Mouse (Mus musculus): ENCODE measurements around the gene B4galnt4. TPM values are rescaled to one million over a fixed set of nuclear protein-coding genes. Genes with fewer than 3 reads are reported as not detected.
"Not testable (repeated sequence)": the region's sequence is repeated elsewhere in the genome, so short reads cannot be mapped to it uniquely, and the experiment has no call there.

Gene B4galnt4
- polyA plus RNA-seq (2012): not detected in 2 replicates

DNA sequence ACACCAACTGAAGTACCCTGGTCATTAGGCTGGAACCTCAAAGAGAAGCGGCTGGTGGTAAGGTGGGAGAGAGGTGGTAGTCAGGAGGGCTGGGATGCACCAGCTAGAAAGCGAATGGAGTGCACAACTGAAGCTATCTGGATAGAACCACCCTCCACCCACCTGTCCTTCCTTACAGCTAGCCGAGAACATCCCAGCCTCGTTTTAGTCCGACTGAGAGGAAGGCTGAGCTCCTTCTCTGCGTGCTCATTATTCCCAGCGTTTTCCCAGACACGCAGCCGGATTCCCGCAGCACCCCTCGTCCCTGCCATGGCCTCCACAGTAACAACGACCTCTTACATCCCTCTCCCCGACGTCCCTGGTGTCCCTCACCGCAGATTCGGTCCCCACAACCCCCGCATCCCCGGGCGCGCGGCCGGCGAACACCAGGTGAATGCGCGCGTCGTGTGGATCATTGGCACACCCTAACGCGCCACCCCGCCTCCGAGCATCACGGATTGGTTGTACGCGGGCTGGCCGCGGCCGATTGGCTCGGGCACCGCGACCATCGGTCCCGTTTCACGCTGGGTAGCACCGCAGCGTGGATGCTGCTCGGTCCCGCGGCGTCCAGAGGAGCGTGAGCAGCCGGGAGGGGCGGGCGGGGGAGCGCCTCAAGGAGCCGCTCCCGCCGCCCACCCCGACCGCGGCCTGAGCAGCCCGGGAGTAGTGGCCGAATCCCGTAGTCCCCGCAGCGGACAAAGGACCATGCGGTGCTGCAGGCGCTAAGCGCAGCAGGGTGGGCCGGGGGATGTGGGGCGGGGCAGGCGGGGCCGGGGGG lies at the start of gene B4galnt4:
TSS of gene B4galnt4 (plus strand) at position 679 of the 817 bp plus-strand sequence.
- no peak for TF ChIP-seq GATA1 (IDR thresholded peaks at IDR 0.05; ENCODE audit: low read length)

DNA sequence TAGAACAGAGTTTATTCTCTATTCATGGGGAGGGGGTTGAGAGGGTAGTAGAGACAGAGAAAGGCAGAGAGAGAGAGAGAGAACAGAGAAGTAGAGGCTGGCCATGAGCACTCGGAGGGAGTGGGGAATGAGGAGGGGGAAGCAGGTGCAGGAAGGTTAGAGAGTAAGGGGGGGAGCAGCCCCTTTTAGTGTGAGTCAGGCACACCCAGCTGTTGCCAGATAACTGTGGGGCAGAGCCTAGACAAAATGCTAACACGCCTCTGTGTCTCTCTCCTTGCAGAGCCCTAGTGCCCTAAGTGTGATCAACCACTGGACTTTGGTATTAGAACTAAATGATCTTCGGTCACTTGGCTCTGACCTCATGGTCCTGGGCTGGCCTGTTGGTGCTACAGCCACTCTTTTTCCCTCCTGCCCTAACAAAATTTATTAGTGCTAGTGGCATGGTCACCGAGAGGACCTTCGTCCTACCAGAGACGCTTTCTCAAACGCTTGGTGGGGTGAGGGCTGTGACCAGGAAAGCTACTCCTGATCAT lies 49.6 kb upstream of the B4galnt4 start:
- no peak for TF ChIP-seq GATA1 (IDR thresholded peaks at IDR 0.05; ENCODE audit: low read length)

GRCm38 (mm10) chr7:141016707-141017697 lies 43.9 kb upstream of the B4galnt4 start:
- TF ChIP-seq GATA1 (IDR thresholded peaks at IDR 0.05; ENCODE audit: low read length): no peak

DNA sequence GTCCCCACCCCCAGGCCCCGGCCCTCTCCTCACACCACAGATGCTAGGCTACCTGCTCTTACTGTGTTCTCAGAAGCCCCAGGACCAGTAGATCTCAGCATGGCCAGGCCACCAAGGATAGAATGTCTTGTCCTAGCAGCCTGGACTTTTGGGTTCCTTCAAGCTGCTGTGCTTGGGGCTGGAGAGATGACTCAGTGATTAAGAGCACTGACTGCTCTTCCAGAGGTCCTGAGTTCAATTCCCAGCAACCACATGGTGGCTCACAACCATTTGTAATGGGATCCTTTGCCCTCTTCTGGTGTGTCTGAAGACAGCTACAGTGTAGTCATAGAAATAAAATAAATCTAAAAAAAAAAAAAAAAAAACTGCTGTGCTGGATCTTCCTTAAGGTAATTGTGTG lies 43.1 kb upstream of the B4galnt4 start, which contains the start of gene Ifitm6:
TSS of gene Ifitm6 (minus strand) at position 101 of the 400 bp plus-strand sequence.
- not testable (repeated sequence) for TF ChIP-seq GATA1 (IDR thresholded peaks at IDR 0.05; ENCODE audit: low read length)

- no peak for TF ChIP-seq GATA1 (IDR thresholded peaks at IDR 0.05; ENCODE audit: low read length)
Observed at GRCm38 (mm10) chr7:141019028-141019427, 41.9 kb upstream of the B4galnt4 start.

- TF ChIP-seq GATA1 (IDR thresholded peaks at IDR 0.05; ENCODE audit: low read length): no peak
Observed at GRCm38 (mm10) chr7:141021489-141022449, 39.1 kb upstream of the B4galnt4 start.

DNA sequence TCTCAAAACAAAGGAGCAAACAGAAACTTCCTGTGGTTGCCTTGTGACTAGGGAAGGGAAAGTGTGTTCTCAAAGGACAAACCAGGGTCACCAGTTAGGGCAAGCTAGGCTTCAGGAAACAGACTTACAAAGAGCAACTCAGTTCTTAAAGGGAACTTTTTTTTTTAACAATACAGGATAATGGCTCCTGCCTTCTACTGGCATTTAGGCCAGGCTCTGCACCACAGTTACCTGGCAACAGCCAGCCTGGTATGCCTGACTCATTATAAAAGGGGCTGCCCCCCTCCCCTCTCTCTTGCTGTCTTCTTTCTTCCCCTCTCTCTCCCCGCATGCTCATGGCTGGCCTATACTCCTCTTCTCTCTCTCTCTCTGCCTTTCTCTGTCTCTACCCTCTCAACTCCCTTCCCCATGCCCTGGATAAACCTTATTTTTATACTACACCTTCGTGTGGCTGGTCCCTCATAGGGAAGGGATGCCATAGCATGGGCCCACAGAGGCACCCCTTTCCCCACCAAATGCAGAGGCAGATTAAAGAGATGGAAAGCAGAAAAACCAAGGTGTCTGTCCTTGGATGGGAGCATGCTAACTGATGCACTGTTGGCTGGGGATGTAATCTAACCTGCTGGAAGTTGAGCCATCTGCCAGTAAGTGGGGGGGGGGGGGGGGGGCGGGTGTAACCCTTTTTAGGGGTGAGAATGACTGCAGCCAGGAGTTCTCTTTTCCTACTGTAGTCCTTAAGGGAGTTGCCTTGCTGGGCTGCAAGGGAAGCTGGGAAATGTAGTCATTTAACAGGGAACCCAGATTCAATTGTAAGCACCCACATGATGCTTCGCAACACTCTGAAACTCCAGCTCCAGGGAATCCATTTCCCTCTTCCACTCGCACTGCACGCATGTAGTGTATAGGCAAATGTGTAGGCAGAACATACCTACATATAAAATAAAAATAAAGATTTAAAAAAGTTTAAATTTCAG lies 35.8 kb upstream of the B4galnt4 start:
- TF ChIP-seq GATA1 (IDR thresholded peaks at IDR 0.05; ENCODE audit: low read length): no peak

DNA sequence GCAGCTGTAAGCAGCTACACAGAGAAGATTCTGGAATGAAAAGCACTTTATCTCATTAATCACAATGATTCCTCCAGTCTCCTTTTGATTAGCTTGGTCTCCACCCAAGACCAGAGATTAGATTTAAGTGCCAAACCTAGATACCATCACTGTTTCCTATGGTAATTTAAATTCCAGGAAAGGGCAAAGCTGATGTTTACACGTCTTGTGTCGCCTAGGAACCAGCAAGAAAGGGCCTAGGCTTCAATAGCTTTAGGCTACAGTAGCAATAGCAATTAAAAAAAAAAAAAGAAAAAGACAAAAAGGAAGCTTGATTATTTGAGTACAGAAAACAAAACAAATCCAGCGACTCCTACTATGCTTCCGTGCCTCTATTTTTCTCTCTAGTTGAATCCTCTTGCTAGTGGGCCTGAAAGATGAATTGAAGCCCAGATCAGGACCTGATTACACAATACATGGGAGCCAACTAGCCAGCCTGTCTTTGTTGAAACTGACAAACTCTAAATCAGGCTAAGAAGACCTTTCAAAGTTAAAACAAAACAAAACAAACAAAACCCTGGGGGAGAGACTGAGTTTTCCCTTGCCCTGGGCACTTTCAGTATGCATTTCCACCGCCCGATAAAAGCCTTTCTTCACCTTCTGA lies 34.7 kb upstream of the B4galnt4 start:
- no peak for TF ChIP-seq GATA1 (IDR thresholded peaks at IDR 0.05; ENCODE audit: low read length)

GRCm38 (mm10) chr7:141026740-141027098 lies 34.2 kb upstream of the B4galnt4 start:
- no peak for TF ChIP-seq GATA1 (IDR thresholded peaks at IDR 0.05; ENCODE audit: low read length)

DNA sequence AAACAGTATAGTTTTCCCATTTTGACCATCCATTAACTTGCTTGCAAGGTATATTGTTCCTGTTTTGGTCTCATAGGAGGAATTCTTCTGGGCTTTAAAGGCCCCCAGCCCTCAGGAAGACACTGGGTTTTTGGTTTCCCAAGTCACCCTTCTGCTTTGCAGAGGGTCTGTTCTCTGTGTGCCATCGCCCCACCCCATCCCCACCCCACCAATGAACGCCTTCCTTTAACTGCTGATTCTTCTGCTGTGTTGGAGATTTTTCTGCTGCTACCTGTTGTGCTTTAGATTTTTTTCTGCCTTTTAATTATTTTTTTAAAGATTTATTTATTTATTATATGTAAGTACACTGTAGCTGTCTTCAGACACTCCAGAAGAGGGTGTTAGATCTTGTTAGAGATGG lies 32.1 kb upstream of the B4galnt4 start, which contains the start of gene Gm17387:
TSS of gene Gm17387 (plus strand) at position 301 of the 400 bp plus-strand sequence.
- no peak for TF ChIP-seq GATA1 (IDR thresholded peaks at IDR 0.05; ENCODE audit: low read length)

DNA sequence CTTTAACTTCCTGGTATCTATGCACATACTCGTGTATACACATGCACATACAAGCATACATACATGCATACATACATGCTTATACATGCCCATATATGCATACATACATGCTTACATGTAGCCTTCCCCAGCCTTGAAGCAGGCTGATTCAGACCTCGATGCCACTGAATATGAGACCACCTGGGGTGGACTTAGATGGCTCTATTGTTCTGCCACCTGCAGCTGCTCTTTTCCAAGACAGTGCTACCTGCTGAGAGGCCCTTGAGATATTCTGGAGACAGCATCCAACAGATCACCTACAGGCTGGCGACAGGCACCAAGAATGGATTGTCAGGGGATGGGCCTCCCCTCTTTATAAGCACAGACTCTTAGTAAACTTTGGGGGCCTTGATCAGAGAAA lies 30.5 kb upstream of the B4galnt4 start:
- no peak for TF ChIP-seq GATA1 (IDR thresholded peaks at IDR 0.05; ENCODE audit: low read length)

DNA sequence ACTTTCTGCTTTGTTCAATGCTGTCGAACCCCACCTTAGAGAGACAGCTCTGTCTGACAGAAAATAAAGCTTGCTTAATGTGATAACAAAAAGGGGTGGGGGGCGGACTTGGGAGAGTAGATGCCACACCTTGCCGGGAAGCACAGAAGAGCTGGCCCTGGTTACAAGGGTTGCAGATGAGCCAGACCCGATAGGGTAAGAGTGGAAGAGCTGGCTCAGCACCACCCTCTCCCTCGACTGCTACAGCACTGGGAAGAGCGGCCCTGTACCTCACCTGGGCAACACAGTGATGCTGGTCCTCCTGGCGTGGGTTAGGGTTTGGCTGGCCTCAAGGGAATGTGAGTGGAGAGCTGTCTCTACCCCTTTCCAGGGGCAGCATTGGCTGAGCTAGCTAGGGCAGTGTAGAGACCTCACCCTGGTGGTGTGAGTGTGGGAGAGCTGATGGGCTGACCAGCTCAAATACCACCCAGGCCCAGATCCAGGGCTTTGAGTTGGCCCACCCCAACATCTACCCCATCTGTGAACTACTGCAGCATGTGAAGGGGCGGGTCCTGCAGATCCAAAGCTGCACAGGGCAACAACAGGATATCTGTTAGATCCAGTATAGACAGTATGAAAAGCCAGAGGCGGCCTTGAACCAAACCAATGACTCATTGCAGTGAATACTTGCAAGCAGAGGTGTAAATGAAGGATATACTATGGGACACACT lies 28.3 kb upstream of the B4galnt4 start:
- no peak for TF ChIP-seq GATA1 (IDR thresholded peaks at IDR 0.05; ENCODE audit: low read length)

Data from G1E-ER4 (cell line).